Mouse (Mus musculus) bone marrow, adult 2 months (tissue): ENCODE measurements around the gene Cntn5.

Experiments
- CTCF ChIP-seq: fragments of 200-500 bp; IDR thresholded peaks from 2 replicates; pipeline ENCODE4 v1.5.1; 2011; ENCODE audit warnings: low read length, control low read depth; ENCODE audit not compliant: control insufficient read depth, insufficient read depth
- POLR2A ChIP-seq: fragments of 200-500 bp; IDR thresholded peaks from 2 replicates; pipeline ENCODE4 v1.6.1; 2011; ENCODE audit warnings: low read depth, mild to moderate bottlenecking, control low read depth, low read length, borderline replicate concordance; ENCODE audit not compliant: control insufficient read depth

- TF ChIP-seq CTCF: no peak
- no peak for TF ChIP-seq POLR2A
These were observed 635.7 kb downstream of the Cntn5 start for GRCm38 (mm10) chr9:10268836-10269235.
